Mouse (Mus musculus): Measurements from ENCODE around the gene Rasgrp1. TPM values are rescaled to one million over a fixed set of nuclear protein-coding genes. Genes with fewer than 3 reads are reported as not detected.

Rasgrp1 gene
- total and polyA plus RNA-seq, 3 experiments: 0.38 to 0.83 (median 0.42) TPM

- TF ChIP-seq RAD21 (IDR thresholded peaks at IDR 0.05; ENCODE audit: low read depth, low read length) (no peak), CTCF (conservative IDR thresholded peaks at IDR 0.05 in 1 of 2, IDR thresholded peaks at IDR 0.05 in 1 of 2; ENCODE audit: low read depth in 2 of 2, low read length in 2 of 2) (no peak), KAT2A (IDR thresholded peaks at IDR 0.05; ENCODE audit: insufficient replicate concordance, low read length) (0 out of 2 replicates have a peak, but pooled peaks have one; percentile 57), ELF1 (IDR thresholded peaks at IDR 0.05; ENCODE audit: low read depth, low read length) (peak; percentile 81), NELFE (IDR thresholded peaks at IDR 0.05; ENCODE audit: low read depth, low read length) (no peak; the same call in 1 of the 2 replicates), EP300 (IDR thresholded peaks at IDR 0.05; ENCODE audit: low read length) (no peak), TCF12 (IDR thresholded peaks at IDR 0.05; ENCODE audit: low read depth, low read length) (peak; percentile 66), ZNF384 (IDR thresholded peaks at IDR 0.05; ENCODE audit: low read depth, low read length) (no peak), MEF2A (IDR thresholded peaks at IDR 0.05; ENCODE audit: borderline replicate concordance, low read depth, low read length) (0 out of 2 replicates have a peak, but pooled peaks have one; percentile 12), MAZ (IDR thresholded peaks at IDR 0.05; ENCODE audit: low read depth, low read length) (0 out of 2 replicates have a peak, but pooled peaks have one; percentile 41), MAFK (IDR thresholded peaks at IDR 0.05; ENCODE audit: insufficient replicate concordance, low read length) (no peak)
Observed at GRCm38 (mm10) chr2:117299596-117300448, 43.0 kb downstream of the Rasgrp1 start (continued).

GRCm38 (mm10) chr2:117288291-117288690 lies 54.5 kb downstream of the Rasgrp1 start:
- Histone ChIP-seq H3K79me2 (replicated peaks; ENCODE audit: control insufficient read depth, extremely low read depth, insufficient read depth, poor library complexity, severe bottlenecking) (no peaks in the 10 kb centered on the region), H3K4me3 (replicated peaks in 1 of 3; ENCODE audit: low read depth in 2 of 3, low read length in 2 of 3, poor library complexity in 1 of 3) (no peak overlapping the region), H3K4me1 (ENCODE audit: control insufficient read depth in 1 of 2, insufficient read depth in 2 of 2) (no peaks in the 10 kb centered on the region), H3K9ac (ENCODE audit: insufficient read depth, low read depth) (no peak overlapping the region), H3K27ac (ENCODE audit: insufficient read depth, low read depth) (no peak overlapping the region), H3K36me3 (replicated peaks in 1 of 2; ENCODE audit: control insufficient read depth in 1 of 2, insufficient read depth in 1 of 2, low read length in 1 of 2) (no peaks in the 10 kb centered on the region), H3K9me3 (replicated peaks; ENCODE audit: low read length) (no peaks in the 10 kb centered on the region), H3K27me3 (replicated peaks) (no peaks in the 10 kb centered on the region), H3K4me2 (ENCODE audit: insufficient read depth, low read depth, poor library complexity, severe bottlenecking) (no peak overlapping the region)
- dilution Hi-C loops (cut with MboI; ENCODE audit: extremely low pct_ligation_motif_present, extremely low pct_unique_long_range_greater_than_20kb, low sequenced_read_pairs) (no loop called here), in situ Hi-C loops (cut with MboI; ENCODE audit: low pct_ligation_motif_present, low pct_unique_long_range_greater_than_20kb, low sequenced_read_pairs) (no loop called here)
- TF ChIP-seq UBTF (IDR thresholded peaks at IDR 0.05; ENCODE audit: low read depth, low read length) (no peak), MYC (IDR thresholded peaks at IDR 0.05; ENCODE audit: low read depth, low read length) (no peak)
- DNase-seq (ENCODE audit: extremely low read depth): no peak

GRCm38 (mm10) chr2:117263786-117264408 lies 78.9 kb downstream of the Rasgrp1 start:
- peak; percentile 65 for DNase-seq (ENCODE audit: extremely low read depth)
- in situ Hi-C loops (cut with MboI; ENCODE audit: low pct_ligation_motif_present, low pct_unique_long_range_greater_than_20kb, low sequenced_read_pairs): no loop called here
- Histone ChIP-seq H3K9ac (ENCODE audit: insufficient read depth, low read depth) (no peak overlapping the region), H3K4me1 (ENCODE audit: control insufficient read depth in 1 of 2, insufficient read depth in 2 of 2) (peaks cover 0 to 7% of the 10 kb centered on the region in 2 experiments; a peak in 2 of 4 replicates), H3K27me3 (replicated peaks) (no peaks in the 10 kb centered on the region), H3K79me2 (replicated peaks; ENCODE audit: control insufficient read depth, extremely low read depth, insufficient read depth, poor library complexity, severe bottlenecking) (no peaks in the 10 kb centered on the region), H3K4me3 (replicated peaks in 1 of 3; ENCODE audit: low read depth in 2 of 3, low read length in 2 of 3, poor library complexity in 1 of 3) (no peak overlapping the region), H3K27ac (ENCODE audit: insufficient read depth, low read depth) (no peak overlapping the region), H3K9me3 (replicated peaks; ENCODE audit: low read length) (no peaks in the 10 kb centered on the region), H3K36me3 (replicated peaks in 1 of 2; ENCODE audit: control insufficient read depth in 1 of 2, insufficient read depth in 1 of 2, low read length in 1 of 2) (peaks cover 38 to 71% of the 10 kb centered on the region in 2 experiments), H3K4me2 (ENCODE audit: insufficient read depth, low read depth, poor library complexity, severe bottlenecking) (no peak overlapping the region)
- dilution Hi-C loops (cut with MboI; ENCODE audit: extremely low pct_ligation_motif_present, extremely low pct_unique_long_range_greater_than_20kb, low sequenced_read_pairs): no loop called here
- TF ChIP-seq JUND (conservative IDR thresholded peaks at IDR 0.05; ENCODE audit: low read depth, low read length) (no peak), TCF12 (IDR thresholded peaks at IDR 0.05; ENCODE audit: low read depth, low read length) (no peak), MAZ (IDR thresholded peaks at IDR 0.05; ENCODE audit: low read depth, low read length) (no peak), SIN3A (IDR thresholded peaks at IDR 0.05; ENCODE audit: low read length) (no peak), USF2 (conservative IDR thresholded peaks at IDR 0.05; ENCODE audit: low read depth, low read length) (no peak), SMC3 (IDR thresholded peaks at IDR 0.05; ENCODE audit: low read depth, low read length) (peak; percentile 79), E2F4 (IDR thresholded peaks at IDR 0.05; ENCODE audit: insufficient replicate concordance, low read depth, low read length) (no peak), MAFK (IDR thresholded peaks at IDR 0.05; ENCODE audit: insufficient replicate concordance, low read length) (no peak), CTCF (conservative IDR thresholded peaks at IDR 0.05 in 1 of 2, IDR thresholded peaks at IDR 0.05 in 1 of 2; ENCODE audit: low read depth in 2 of 2, low read length in 2 of 2) (peak; percentile 89 to 91), ETS1 (conservative IDR thresholded peaks at IDR 0.05; ENCODE audit: low read depth, low read length) (no peak), RAD21 (IDR thresholded peaks at IDR 0.05; ENCODE audit: low read depth, low read length) (peak; percentile 82), POLR2AphosphoS2 (IDR thresholded peaks at IDR 0.05; ENCODE audit: low read depth, low read length) (no peak), ZKSCAN1 (IDR thresholded peaks at IDR 0.05; ENCODE audit: borderline replicate concordance, low read depth, low read length) (no peak), EP300 (IDR thresholded peaks at IDR 0.05; ENCODE audit: low read length) (no peak), GABPA (IDR thresholded peaks at IDR 0.05; ENCODE audit: insufficient replicate concordance, low read depth, low read length) (no peak), JUN (IDR thresholded peaks at IDR 0.05; ENCODE audit: insufficient read depth, low read depth, low read length) (no peak), PAX5 (IDR thresholded peaks at IDR 0.05; ENCODE audit: low read length) (no peak), POLR2A (IDR thresholded peaks at IDR 0.05; ENCODE audit: low read depth, low read length) (no peak), CHD2 (IDR thresholded peaks at IDR 0.05; ENCODE audit: low read length) (no peak), NELFE (IDR thresholded peaks at IDR 0.05; ENCODE audit: low read depth, low read length) (0 out of 2 replicates have a peak, but pooled peaks have one; percentile 10), MEF2A (IDR thresholded peaks at IDR 0.05; ENCODE audit: borderline replicate concordance, low read depth, low read length) (no peak), UBTF (IDR thresholded peaks at IDR 0.05; ENCODE audit: low read depth, low read length) (no peak)
